Mouse (Mus musculus): Measurements from ENCODE around the gene Mapkbp1. TPM values are rescaled to one million over a fixed set of nuclear protein-coding genes. Genes with fewer than 3 reads are reported as not detected.

Gene Mapkbp1
- polyA plus RNA-seq, 2 experiments: 0.15 to 1.1 TPM

DNA sequence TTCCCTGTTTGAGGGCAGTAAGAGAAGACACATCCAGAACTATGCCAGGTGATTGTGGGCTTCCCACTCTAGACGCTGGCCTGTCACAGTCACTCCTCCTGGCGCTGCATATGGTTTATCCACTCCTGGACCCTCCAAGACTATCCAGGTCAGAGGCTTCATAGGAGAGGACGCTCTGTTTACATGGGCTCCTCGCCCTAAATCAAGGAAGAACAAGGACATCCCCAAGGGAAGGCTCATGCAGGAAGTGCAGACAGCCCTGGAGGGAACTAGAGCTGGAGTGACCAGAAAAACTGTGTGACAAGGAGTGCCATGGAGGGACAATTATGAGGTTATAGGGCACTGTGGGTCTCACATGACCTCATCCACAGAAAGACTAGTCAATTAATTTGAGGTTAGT is 24.9 kb downstream of the Mapkbp1 start:
- no peak for ATAC-seq (ENCODE audit: insufficient read depth)
- Histone ChIP-seq H3K4me1 (replicated peaks; ENCODE audit: control insufficient read depth in 2 of 2, insufficient read depth in 2 of 2, low read length in 1 of 2) (0 out of 4 replicates have a peak, but pooled peaks cover 0 to 4% of the 10 kb centered on the region in 2 experiments), H3K27me3 (ENCODE audit: control insufficient read depth, insufficient read depth, low read length) (no peaks in the 10 kb centered on the region), H3K4me2 (ENCODE audit: low read depth) (no peak overlapping the region), H3K9me3 (ENCODE audit: control insufficient read depth, low read length) (no peaks in the 10 kb centered on the region), H3K36me3 (replicated peaks; ENCODE audit: control insufficient read depth, insufficient read depth, low read depth) (no peaks in the 10 kb centered on the region), H3K27ac (no peak overlapping the region), H3K4me3 (ENCODE audit: insufficient read depth in 1 of 2, low read depth in 2 of 2, low read length in 2 of 2) (no peak overlapping the region), H3K9ac (replicated peaks) (no peak overlapping the region)
- DNase-seq (ENCODE audit: low read depth in 3 of 3, low spot score in 3 of 3): no peak
- 66% methylated on average over 4 of the region's 4 CpGs for WGBS (ENCODE audit: insufficient replicate concordance)
- TF ChIP-seq CTCF (IDR thresholded peaks at IDR 0.05; ENCODE audit: low read depth) (no peak), EP300 (IDR thresholded peaks at IDR 0.05; ENCODE audit: low read depth) (no peak)

DNA sequence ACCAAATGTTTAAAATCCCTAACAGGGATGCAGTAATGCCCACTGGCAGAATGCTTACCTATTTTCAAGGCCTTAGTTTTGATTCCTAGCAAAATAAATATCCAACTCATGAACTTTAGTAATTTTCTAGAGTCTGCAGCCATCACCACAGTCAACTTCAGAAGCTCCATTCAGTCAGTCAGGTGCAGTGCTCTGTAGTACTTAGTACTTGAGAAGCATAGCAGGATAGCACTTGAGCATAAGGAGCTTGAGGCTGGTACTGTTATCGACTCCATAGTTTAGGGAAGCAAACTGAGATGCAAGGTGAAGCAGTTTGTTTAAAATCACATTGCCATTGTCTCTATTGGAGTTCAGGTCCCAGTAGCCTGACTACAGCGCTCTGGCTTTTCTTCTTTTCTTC is 27.2 kb downstream of the Mapkbp1 start:
- DNase-seq (ENCODE audit: low read depth in 3 of 3, low spot score in 3 of 3) (no peak), ATAC-seq (ENCODE audit: insufficient read depth) (no peak)
- 63% methylated on average over 2 of the region's 2 CpGs for WGBS (ENCODE audit: insufficient replicate concordance)
- Histone ChIP-seq H3K9me3 (ENCODE audit: control insufficient read depth, low read length) (no peaks in the 10 kb centered on the region), H3K9ac (replicated peaks) (no peak overlapping the region), H3K36me3 (replicated peaks; ENCODE audit: control insufficient read depth, insufficient read depth, low read depth) (no peaks in the 10 kb centered on the region), H3K27me3 (ENCODE audit: control insufficient read depth, insufficient read depth, low read length) (no peaks in the 10 kb centered on the region), H3K27ac (no peak overlapping the region), H3K4me3 (ENCODE audit: insufficient read depth in 1 of 2, low read depth in 2 of 2, low read length in 2 of 2) (no peak overlapping the region), H3K4me1 (replicated peaks; ENCODE audit: control insufficient read depth in 2 of 2, insufficient read depth in 2 of 2, low read length in 1 of 2) (0 out of 4 replicates have a peak, but pooled peaks cover 0 to 4% of the 10 kb centered on the region in 2 experiments), H3K4me2 (ENCODE audit: low read depth) (no peak overlapping the region)
- no peak for TF ChIP-seq EP300 (IDR thresholded peaks at IDR 0.05; ENCODE audit: low read depth)
- no peak for TF ChIP-seq CTCF (IDR thresholded peaks at IDR 0.05; ENCODE audit: low read depth)

DNA sequence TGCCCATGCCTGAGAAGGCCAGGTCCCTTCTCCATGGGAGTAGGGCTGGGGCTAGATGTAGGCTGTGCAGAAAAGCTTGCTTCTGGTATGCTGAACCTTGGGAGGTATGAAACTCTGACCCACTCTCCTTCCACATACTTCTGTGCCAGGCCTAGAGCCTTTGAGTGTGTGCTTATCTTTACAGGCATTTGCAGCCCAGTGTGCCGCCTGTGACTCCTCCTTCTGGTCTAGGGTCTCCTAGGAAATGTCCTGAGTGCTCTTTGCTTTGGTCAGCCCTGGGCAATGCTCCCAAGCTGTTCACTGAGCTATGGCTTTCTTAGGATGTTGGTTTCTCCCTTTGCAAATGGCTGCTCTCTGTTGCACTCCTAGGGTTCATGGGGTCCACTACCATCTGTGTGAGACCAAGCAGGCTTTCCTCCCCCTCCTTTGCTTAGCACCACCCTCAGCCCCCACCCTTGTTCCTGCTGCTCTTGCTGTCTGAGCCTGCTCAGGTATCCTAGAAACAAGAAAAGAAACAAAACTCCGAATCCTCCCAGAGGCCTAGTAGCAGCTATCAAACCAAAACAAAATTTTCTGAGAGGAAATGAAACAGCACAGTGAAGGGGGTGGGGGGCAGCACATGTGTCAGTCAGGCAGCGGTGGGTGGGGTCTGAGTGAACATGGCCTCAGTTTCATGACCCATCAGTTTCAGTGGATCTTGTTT is 28.5 kb downstream of the Mapkbp1 start:
- ATAC-seq (ENCODE audit: insufficient read depth) (no peak), DNase-seq (ENCODE audit: low read depth in 3 of 3, low spot score in 3 of 3) (no peak)
- TF ChIP-seq CTCF (IDR thresholded peaks at IDR 0.05; ENCODE audit: low read depth): no peak
- TF ChIP-seq EP300 (IDR thresholded peaks at IDR 0.05; ENCODE audit: low read depth): no peak
- Histone ChIP-seq H3K4me2 (ENCODE audit: low read depth) (no peak overlapping the region), H3K36me3 (replicated peaks; ENCODE audit: control insufficient read depth, insufficient read depth, low read depth) (no peaks in the 10 kb centered on the region), H3K4me3 (ENCODE audit: insufficient read depth in 1 of 2, low read depth in 2 of 2, low read length in 2 of 2) (no peak overlapping the region), H3K27me3 (ENCODE audit: control insufficient read depth, insufficient read depth, low read length) (no peaks in the 10 kb centered on the region), H3K9me3 (ENCODE audit: control insufficient read depth, low read length) (no peaks in the 10 kb centered on the region), H3K9ac (replicated peaks) (no peak overlapping the region), H3K27ac (no peak overlapping the region), H3K4me1 (replicated peaks; ENCODE audit: control insufficient read depth in 2 of 2, insufficient read depth in 2 of 2, low read length in 1 of 2) (0 out of 4 replicates have a peak, but pooled peaks cover 0 to 4% of the 10 kb centered on the region in 2 experiments)
- WGBS (ENCODE audit: insufficient replicate concordance): 28% methylated on average over 3 of the region's 3 CpGs

DNA sequence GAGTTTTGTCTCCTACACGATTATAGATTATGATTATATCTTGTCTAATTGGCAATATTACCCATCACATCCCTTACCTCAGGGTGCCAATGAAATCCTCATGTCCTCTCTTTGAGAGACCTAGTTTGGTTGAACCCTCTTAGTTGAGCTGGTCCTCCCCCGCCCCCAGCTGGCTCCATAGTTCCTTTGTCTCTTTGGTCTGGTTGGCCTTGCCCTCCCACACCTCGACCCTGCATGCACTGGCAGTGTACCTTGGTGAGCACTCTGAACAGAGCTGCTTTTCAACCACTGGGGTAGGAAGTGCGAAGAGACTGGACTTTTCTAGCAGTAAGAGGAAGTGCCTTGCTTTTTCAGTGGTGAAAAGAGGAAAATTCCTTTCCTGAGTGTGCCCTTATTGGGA is 29.5 kb downstream of the Mapkbp1 start:
- 45% methylated on average over 4 of the region's 4 CpGs for WGBS (ENCODE audit: insufficient replicate concordance)
- no peak for DNase-seq (ENCODE audit: low read depth in 3 of 3, low spot score in 3 of 3)
- H3K27me3 ChIP-seq (ENCODE audit: control insufficient read depth, insufficient read depth, low read length): no peaks in the 10 kb centered on the region
- TF ChIP-seq EP300 (IDR thresholded peaks at IDR 0.05; ENCODE audit: low read depth): no peak
- TF ChIP-seq CTCF (IDR thresholded peaks at IDR 0.05; ENCODE audit: low read depth): no peak
- H3K9me3 ChIP-seq (ENCODE audit: control insufficient read depth, low read length): no peaks in the 10 kb centered on the region
- no peak overlapping the region for H3K4me3 ChIP-seq (ENCODE audit: insufficient read depth in 1 of 2, low read depth in 2 of 2, low read length in 2 of 2)
- no peak overlapping the region for H3K9ac ChIP-seq (replicated peaks)
- no peak overlapping the region for H3K4me2 ChIP-seq (ENCODE audit: low read depth)
- 0 out of 4 replicates have a peak, but pooled peaks cover 0 to 4% of the 10 kb centered on the region in 2 experiments for H3K4me1 ChIP-seq (replicated peaks; ENCODE audit: control insufficient read depth in 2 of 2, insufficient read depth in 2 of 2, low read length in 1 of 2)
- no peak overlapping the region for H3K27ac ChIP-seq
- H3K36me3 ChIP-seq (replicated peaks; ENCODE audit: control insufficient read depth, insufficient read depth, low read depth): no peaks in the 10 kb centered on the region
- no peak for ATAC-seq (ENCODE audit: insufficient read depth)

DNA sequence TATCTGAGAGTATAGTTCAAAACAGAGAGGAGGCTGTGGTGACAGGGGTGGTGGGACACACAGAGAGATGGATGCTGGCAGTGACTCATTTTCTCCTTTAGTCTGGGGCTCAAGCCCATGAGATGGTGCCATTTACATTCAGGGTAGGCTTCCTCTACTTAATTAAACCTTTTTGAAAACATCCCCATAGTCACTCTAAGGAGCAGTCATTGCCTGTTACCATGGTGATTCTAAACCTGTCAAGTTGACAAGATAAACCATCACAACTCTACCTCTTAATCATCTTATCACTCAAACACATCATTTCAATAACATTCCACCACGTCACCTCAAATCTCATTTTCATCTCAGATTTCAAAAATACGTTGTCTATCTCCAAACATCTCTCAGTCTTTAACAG is 31.5 kb downstream of the Mapkbp1 start:
- Histone ChIP-seq H3K4me2 (ENCODE audit: low read depth) (no peak overlapping the region), H3K36me3 (replicated peaks; ENCODE audit: control insufficient read depth, insufficient read depth, low read depth) (no peaks in the 10 kb centered on the region), H3K4me1 (replicated peaks; ENCODE audit: control insufficient read depth in 2 of 2, insufficient read depth in 2 of 2, low read length in 1 of 2) (0 out of 4 replicates have a peak, but pooled peaks cover 0 to 6% of the 10 kb centered on the region in 2 experiments), H3K27ac (no peak overlapping the region), H3K9ac (replicated peaks) (no peak overlapping the region), H3K27me3 (ENCODE audit: control insufficient read depth, insufficient read depth, low read length) (no peaks in the 10 kb centered on the region), H3K4me3 (ENCODE audit: insufficient read depth in 1 of 2, low read depth in 2 of 2, low read length in 2 of 2) (no peak overlapping the region), H3K9me3 (ENCODE audit: control insufficient read depth, low read length) (no peaks in the 10 kb centered on the region)
- ATAC-seq (ENCODE audit: insufficient read depth): no peak
- DNase-seq (ENCODE audit: low read depth in 3 of 3, low spot score in 3 of 3): no peak
- WGBS (ENCODE audit: insufficient replicate concordance): 61% methylated on average over 2 of the region's 2 CpGs
- TF ChIP-seq CTCF (IDR thresholded peaks at IDR 0.05; ENCODE audit: low read depth) (no peak), EP300 (IDR thresholded peaks at IDR 0.05; ENCODE audit: low read depth) (no peak)

Data from liver, embryonic 14.5 days (tissue).